Mouse (Mus musculus): ENCODE measurements around the gene Skor1.

DNA sequence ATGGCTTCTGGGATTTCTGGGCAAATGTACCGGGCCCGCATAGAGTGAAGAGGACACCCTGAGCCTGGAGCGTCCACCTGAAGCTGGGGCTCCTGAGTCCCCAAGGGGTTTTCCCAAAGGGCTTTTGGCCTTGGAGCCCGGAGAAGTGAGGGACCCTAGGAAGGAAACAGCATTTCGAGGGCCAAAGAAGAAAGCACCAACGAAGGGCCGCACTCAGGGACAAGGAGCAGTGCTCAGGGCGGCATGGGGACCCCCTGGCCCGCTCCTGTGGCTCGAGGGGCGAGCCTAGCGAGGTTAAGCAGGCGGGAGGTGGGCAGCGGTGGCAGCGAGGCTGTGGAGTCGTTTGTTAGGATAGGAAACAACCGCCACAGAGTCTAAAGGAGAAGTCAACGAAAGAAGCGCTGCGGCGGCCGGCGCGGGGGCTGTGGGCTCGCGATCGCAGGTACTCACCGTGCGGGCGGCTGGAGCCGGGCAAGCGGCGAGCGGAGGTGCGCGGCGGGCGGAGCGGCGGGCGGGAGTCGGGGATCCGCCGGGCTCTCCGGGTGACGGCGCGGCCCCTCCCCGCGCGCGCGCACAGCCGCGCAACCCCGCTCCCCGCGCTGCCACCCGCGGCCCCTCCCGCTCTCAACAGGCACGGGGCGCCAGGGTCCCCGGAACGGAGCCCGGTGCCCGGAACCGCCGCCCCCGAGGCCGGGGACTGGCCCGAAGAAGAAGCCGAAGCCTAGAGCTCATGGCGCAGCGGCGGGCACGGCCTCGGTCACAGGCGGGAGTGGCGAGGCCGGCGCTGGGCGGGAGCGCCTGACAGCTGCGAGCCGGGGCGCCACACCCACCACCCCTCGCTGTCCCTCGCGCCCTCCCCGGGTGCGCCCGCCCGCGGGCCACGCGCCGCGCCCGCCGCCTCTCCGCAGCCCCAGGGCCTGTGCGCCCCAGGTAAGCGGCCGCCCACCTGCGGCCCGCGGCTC lies at the start of gene Skor1:
- no peak for TF ChIP-seq GATA1 (IDR thresholded peaks at IDR 0.05; ENCODE audit: low read length)
- no peak for TF ChIP-seq TAL1 (IDR thresholded peaks at IDR 0.05; ENCODE audit: low read length)
